Mouse (Mus musculus) heart, embryonic 12.5 days (tissue): ENCODE data around the gene Tex48. TPM values are rescaled to one million over a fixed set of nuclear protein-coding genes. Genes with fewer than 3 reads are reported as not detected.

Experiments used
- ATAC-seq: fragments of 200-750 bp; cut with Nextera tagmentation; 2 replicates; pipeline ENCODE4 v1.8.0; 2017; ENCODE audit warnings: moderate TSS enrichment, moderate library complexity; ENCODE audit not compliant: insufficient number of reproducible peaks, low FRiP score
- H3K27ac ChIP-seq: fragments of 300-500 bp; sonication (generic); 2 replicates; pipeline ENCODE4 v1.5.1; 2016; ENCODE audit warnings: mild to moderate bottlenecking, moderate library complexity; ENCODE audit not compliant: poor library complexity, severe bottlenecking
- H3K27me3 ChIP-seq: fragments of 300-500 bp; sonication (generic); replicated peaks from 2 replicates; pipeline ENCODE4 v1.6.1; 2016; ENCODE audit warnings: mild to moderate bottlenecking, moderate library complexity
- H3K36me3 ChIP-seq: fragments of 300-500 bp; sonication (generic); 2 replicates; pipeline ENCODE4 v1.6.1; 2016; ENCODE audit warnings: mild to moderate bottlenecking, moderate library complexity
- H3K4me1 ChIP-seq: fragments of 300-500 bp; sonication (generic); replicated peaks from 2 replicates; pipeline ENCODE4 v1.6.1; 2016; ENCODE audit warnings: mild to moderate bottlenecking
- H3K4me2 ChIP-seq: fragments of 300-500 bp; sonication (generic); 2 replicates; pipeline ENCODE4 v1.6.1; 2016; ENCODE audit warnings: mild to moderate bottlenecking, moderate library complexity
- H3K4me3 ChIP-seq: fragments of 300-500 bp; sonication (generic); 2 replicates; pipeline ENCODE4 v1.5.1; 2016; ENCODE audit warnings: mild to moderate bottlenecking
- H3K9ac ChIP-seq: fragments of 300-500 bp; sonication (generic); 2 replicates; pipeline ENCODE4 v1.6.1; 2016; ENCODE audit warnings: mild to moderate bottlenecking, moderate library complexity
- H3K9me3 ChIP-seq: fragments of 300-500 bp; sonication (generic); replicated peaks from 2 replicates; pipeline ENCODE4 v1.6.1; 2016; ENCODE audit warnings: mild to moderate bottlenecking, moderate library complexity
- whole genome bisulfite sequencing: fragments of 180-500 bp; shearing (Covaris S2); methylation state at CpG from one replicate; pipeline ENCODE4 v1.1.7; 2016; 5-methylcytosine and 5-hydroxymethylcytosine counted together
- polyA plus RNA-seq: library from polyadenylated mRNA; unstranded; fragments of >200 nt; fragmentation: Nextera tagmentation; extraction: Ambion mirVana; gene quantifications from 2 replicates; pipeline ENCODE4 v1.2.1, GENCODE M21; 2016

Tex48 gene
- polyA plus RNA-seq, 1 experiment from 2014 or later = not detected

DNA sequence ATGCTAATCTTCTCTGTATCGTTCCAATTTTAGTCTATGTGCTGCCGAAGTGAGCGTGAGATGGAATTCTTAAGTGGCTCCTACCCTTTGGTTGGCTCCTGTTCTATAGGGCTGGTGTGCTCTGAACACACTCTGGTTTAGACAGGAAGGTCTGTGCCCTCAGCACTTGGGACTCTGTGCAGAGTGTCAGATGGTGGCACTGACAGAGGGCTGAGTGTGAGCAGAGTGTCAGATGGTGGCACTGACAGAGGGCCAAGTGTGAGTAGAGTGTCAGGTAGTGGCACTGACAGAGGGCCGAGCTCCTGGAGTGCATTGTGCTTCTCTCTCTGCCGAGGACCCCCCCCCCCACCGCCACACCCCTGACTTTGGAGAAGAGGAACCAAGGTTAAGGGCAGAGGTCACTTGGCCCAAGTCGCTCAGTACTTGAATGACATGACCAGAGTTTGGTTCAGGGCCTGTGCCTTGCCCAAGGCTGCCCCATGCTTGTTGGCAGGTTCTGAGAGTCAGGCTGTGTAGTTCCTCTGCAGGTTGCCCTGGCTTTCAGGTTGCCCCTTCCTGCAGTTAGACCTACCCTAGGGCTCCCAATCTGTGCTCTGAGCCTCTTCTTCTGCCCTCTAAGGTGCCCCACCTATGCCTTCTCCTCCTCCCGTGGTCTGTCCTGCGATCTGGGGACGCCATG lies 54.4 kb downstream of the Tex48 start:
- H3K4me1 ChIP-seq = peaks cover 23% of the 10 kb centered on the region
- peak; percentile 34; the same call in 1 of the 2 replicates for ATAC-seq
- H3K9me3 ChIP-seq = no peaks in the 10 kb centered on the region
- H3K27ac ChIP-seq = no peak overlapping the region
- peaks cover 18% of the 10 kb centered on the region for H3K36me3 ChIP-seq
- no peak overlapping the region for H3K9ac ChIP-seq
- WGBS = 62% methylated on average over 10 of the region's 10 CpGs
- H3K4me2 ChIP-seq = no peak overlapping the region
- no peaks in the 10 kb centered on the region for H3K27me3 ChIP-seq
- no peak overlapping the region for H3K4me3 ChIP-seq

DNA sequence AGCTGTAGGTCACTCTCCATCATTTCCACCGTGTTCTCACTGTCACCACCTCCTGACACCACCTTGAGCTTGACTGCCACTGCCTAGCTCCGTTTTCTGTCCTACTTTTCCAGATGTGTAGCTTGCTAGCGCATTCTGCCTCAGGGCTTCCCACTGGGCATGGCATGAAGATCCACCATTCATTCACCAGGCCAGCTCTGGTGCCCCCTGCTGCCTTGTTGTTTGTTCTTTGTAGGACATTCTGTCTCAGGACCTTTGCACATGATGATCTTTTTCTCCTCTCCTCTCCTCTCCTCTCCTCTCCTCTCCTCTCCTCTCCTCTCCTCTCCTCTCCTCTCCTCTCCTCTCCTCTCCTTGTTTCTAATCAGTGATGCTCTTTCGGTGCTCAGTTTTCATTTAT lies 59.5 kb downstream of the Tex48 start:
- peaks cover 17% of the 10 kb centered on the region for H3K36me3 ChIP-seq
- no peak overlapping the region for H3K4me2 ChIP-seq
- peaks cover 29% of the 10 kb centered on the region for H3K4me1 ChIP-seq
- no peak overlapping the region for H3K9ac ChIP-seq
- no peak overlapping the region for H3K27ac ChIP-seq
- ATAC-seq = no peak
- no peaks in the 10 kb centered on the region for H3K9me3 ChIP-seq
- WGBS = 75% methylated on average over 4 of the region's 4 CpGs
- H3K4me3 ChIP-seq = no peak overlapping the region
- H3K27me3 ChIP-seq = no peaks in the 10 kb centered on the region

DNA sequence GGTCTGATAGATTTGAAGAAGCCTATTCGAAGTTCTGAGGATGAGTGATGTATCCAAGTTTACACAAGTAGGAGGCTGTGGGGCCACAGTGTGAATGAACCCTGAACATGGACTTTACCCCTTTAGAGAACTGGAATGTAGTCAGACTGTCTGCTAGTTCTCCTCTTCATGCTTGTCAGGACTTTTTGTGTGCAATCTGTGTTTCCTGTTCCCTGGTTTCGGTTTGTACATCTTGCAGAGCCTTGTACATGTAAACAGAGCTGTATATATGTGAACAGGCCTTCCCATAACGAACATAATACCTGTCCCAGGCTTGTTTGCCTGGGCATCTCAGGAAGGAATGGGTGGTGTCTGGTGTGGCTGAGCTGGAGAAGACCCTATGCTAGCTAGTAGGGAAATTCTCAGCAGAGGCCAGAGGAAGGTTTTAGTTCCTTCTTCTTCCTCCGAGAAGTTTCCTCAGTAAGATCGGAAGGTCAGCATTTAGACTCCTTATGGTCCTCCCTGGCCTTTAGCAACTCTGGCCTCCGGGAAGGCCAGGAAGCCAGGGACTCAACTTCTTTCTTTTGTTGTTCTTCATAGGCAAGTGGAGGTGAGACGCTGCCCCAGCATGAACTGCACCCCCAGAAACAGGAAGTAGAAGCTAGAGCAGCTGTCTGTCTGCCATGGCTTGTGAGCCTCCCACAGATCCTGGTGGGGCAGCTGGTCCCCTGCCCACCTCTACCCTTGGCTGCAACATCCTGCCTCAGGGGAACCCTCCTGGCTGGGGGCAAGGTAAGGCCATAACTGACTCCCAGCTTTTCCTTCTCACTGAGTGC lies 60.2 kb downstream of the Tex48 start:
- no peak overlapping the region for H3K27ac ChIP-seq
- no peak for ATAC-seq
- no peaks in the 10 kb centered on the region for H3K9me3 ChIP-seq
- no peaks in the 10 kb centered on the region for H3K27me3 ChIP-seq
- 71% methylated on average over 7 of the region's 7 CpGs for WGBS
- peaks cover 17% of the 10 kb centered on the region for H3K36me3 ChIP-seq
- no peak overlapping the region for H3K4me3 ChIP-seq
- no peak overlapping the region for H3K4me2 ChIP-seq
- no peak overlapping the region for H3K9ac ChIP-seq
- H3K4me1 ChIP-seq = peaks cover 33% of the 10 kb centered on the region

DNA sequence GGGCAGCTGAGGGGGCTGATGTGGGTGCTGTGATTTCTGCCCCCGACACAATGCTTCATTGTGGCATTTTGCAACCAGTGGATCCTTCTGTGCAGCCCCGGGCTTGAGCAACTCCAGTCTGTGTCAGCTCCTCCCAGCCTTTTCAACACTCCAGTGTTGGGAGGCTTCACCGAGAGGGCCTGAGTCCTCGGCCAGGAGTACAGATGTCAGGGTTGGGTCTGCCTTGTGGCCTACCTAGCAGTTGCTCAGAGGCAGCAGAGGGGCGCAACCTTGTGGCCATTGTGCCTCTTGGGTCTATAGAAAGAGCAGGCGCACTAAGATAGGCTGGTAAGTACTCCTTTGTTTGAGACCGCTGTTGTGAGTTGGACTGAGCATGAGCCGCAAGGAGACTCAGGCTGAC lies 62.1 kb downstream of the Tex48 start:
- H3K27me3 ChIP-seq = no peaks in the 10 kb centered on the region
- peaks cover 9% of the 10 kb centered on the region; the same call in 1 of the 2 replicates for H3K36me3 ChIP-seq
- no peak overlapping the region for H3K4me3 ChIP-seq
- ATAC-seq = no peak
- whole genome bisulfite sequencing = 48% methylated on average over 8 of the region's 8 CpGs
- H3K4me2 ChIP-seq = peak overlapping the region; percentile 75; the same call in 1 of the 2 replicates
- no peaks in the 10 kb centered on the region for H3K9me3 ChIP-seq
- no peak overlapping the region for H3K9ac ChIP-seq
- H3K27ac ChIP-seq = no peak overlapping the region
- peaks cover 42% of the 10 kb centered on the region for H3K4me1 ChIP-seq

DNA sequence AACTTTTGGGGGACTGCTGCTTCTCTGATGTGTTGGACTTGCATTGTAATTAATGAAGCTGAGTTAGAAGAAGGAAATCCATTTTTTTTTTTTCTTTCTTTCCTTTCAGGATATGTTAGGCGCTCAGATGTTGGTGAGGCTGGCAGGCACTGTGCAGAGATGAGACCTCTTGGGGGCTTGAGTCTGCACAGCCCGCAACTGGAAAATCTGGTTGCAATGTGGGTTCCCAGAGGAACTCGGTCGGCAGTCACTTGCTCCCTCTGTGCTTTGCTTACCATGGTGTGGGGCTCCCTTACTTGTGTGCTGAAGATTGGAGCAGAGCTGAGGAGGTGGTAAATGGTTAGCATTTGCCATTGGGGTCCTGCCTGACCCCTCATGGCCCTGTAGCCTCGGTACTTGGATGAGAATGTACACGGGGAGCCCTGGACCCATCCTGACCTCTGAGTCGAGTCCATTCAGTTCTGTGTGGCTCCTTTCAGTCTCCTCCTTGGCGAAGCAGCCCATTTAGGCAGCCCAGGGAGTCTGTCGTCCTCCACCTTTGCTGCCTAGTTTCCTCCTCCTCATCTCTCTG lies 63.0 kb downstream of the Tex48 start:
- peak overlapping the region; percentile 75 for H3K4me2 ChIP-seq
- H3K4me3 ChIP-seq = peak overlapping the region; percentile 70
- H3K36me3 ChIP-seq = peaks cover 9% of the 10 kb centered on the region; the same call in 1 of the 2 replicates
- H3K27ac ChIP-seq = no peak overlapping the region
- WGBS = 42% methylated on average over 9 of the region's 9 CpGs
- ATAC-seq = no peak
- H3K9ac ChIP-seq = peak overlapping the region; percentile 83
- H3K4me1 ChIP-seq = peaks cover 42% of the 10 kb centered on the region
- no peaks in the 10 kb centered on the region for H3K27me3 ChIP-seq
- H3K9me3 ChIP-seq = no peaks in the 10 kb centered on the region

DNA sequence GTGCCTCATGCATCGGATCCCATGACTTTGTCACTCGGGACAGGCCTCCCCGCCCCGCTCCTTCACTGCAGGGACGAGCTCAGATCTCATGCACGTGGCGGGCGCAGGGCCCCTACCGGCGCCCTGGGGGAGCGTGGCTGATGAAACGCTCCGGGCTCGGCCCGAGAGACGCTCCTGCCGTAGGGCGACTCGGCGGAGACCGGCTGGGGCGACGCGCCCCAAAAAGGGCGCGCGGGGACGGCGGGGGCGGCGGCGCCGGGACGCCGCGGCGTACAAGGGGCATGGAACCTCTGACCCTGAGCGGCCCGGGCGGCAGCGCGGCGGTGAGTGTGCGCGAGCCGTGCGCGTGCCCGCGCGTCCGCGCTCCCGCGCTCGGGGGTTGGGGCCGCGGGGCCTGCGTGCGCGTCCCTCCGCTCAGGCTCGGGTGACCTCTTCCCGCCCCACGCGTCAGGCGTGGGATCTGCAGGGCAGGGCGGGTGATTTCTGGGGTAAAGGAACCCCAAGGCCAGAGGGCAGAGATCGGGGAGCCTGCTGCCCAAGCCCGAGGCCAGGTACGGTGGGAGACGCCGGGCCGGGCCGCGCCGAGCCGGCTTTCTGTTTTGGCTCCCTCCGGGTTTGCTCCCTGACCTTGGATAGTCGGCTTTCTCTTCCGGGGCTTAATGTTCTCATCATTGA lies 63.7 kb downstream of the Tex48 start, which contains the start of gene Tmem268:
TSS of gene Tmem268 (plus strand) at position 375 of the 675 bp plus-strand sequence.
- H3K27ac ChIP-seq = peak within 1 kb of the TSS; percentile 23; the same call in 1 of the 2 replicates
- peak; percentile 82 for ATAC-seq
- WGBS = under 1% methylated on average over 74 of the region's 81 CpGs

DNA sequence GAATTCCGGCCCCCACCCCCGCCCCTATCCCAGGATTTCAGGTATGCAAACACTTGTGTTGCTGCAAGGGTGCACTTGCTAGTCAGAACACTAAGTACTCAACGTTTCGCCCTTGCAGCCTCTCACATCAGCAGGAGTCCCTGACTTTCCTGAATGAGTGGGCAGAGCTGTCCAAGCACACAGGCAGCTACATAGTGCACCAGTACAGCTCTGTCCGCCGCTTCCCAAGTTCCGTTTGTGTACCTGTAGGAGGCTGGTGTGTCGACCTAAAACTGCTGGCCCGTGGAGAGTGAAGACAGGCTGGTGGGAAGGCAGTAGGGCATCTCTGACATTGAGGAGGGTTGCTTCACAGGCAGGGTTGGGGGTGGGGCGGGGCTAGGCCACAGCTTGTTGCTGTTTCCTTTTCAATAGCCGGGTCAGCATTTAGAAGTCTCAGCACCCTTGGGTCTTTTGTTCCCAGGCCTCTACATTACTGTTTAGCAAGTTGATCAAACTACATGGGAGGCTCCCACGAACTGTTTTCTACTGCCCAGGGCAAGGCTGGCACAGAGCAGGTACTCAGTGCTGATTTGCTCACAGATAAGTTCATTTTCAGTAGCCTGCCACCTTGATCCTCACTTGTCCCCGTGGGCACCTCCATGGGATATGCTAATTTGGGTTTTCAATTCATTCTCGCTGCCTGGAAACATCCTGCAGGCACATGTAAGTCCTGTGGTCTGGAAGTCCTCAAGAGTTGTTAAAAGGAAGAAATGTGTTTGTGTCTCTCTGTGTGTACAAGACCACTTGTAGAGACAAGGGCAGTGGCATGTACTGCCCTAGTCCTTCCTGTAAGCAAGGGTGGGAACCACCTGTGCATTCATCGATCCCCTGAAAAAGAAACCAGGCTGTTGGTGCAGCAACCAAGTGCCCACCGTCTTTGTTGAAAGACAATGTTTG lies 64.8 kb downstream of the Tex48 start:
- H3K36me3 ChIP-seq = peaks cover 13% of the 10 kb centered on the region
- no peaks in the 10 kb centered on the region for H3K27me3 ChIP-seq
- peaks cover 41% of the 10 kb centered on the region for H3K4me1 ChIP-seq
- peak overlapping the region; percentile 75 for H3K4me2 ChIP-seq
- H3K4me3 ChIP-seq = no peak overlapping the region
- H3K27ac ChIP-seq = peak overlapping the region; percentile 23; the same call in 1 of the 2 replicates
- 22% methylated on average over 16 of the region's 16 CpGs for WGBS
- 0 out of 2 replicates have a peak overlapping the region, but pooled peaks have one; percentile 13 for H3K9ac ChIP-seq
- no peak for ATAC-seq
- no peaks in the 10 kb centered on the region for H3K9me3 ChIP-seq

More for the DNA sequence above, 63.7 kb downstream of the Tex48 start, which contains the start of gene Tmem268:
- H3K4me1 ChIP-seq = peaks cover 42% of the 10 kb centered on the region
- H3K36me3 ChIP-seq = peaks cover 12% of the 10 kb centered on the region; the same call in 1 of the 2 replicates
- peak within 1 kb of the TSS; percentile 75 for H3K4me2 ChIP-seq
- peak within 1 kb of the TSS; percentile 83 for H3K9ac ChIP-seq
- H3K4me3 ChIP-seq = peak within 1 kb of the TSS; percentile 70
- no peaks in the 10 kb centered on the region for H3K27me3 ChIP-seq
- H3K9me3 ChIP-seq = no peaks in the 10 kb centered on the region

Other genes starting within 250 kb of the Tex48 start
- 3.0 and 3.3 TPM in 2 replicates for gene Akna, start 219.1 kb downstream of the Tex48 start, polyA plus RNA-seq
- gene Whrn, start 126.4 kb downstream of the Tex48 start, polyA plus RNA-seq = 4.7 and 5.1 TPM in 2 replicates
- gene Atp6v1g1, start 77.7 kb downstream of the Tex48 start, polyA plus RNA-seq = 196 and 202 TPM in 2 replicates
- gene Tmem268, start 63.6 kb downstream of the Tex48 start, polyA plus RNA-seq = 5.3 and 5.6 TPM in 2 replicates
- gene Gm11213, start 17.2 kb downstream of the Tex48 start, polyA plus RNA-seq = not detected in 2 replicates
- gene Gm11214, start 41.0 kb upstream of the Tex48 start, polyA plus RNA-seq = not detected in 2 replicates
- 0.09 TPM in 2 replicates for gene Tnfsf15, start 122.7 kb upstream of the Tex48 start, polyA plus RNA-seq
- not detected in 2 replicates for gene Tnfsf8, start 238.9 kb upstream of the Tex48 start, polyA plus RNA-seq